Mouse (Mus musculus) adrenal gland, postnatal 36 days (tissue): ENCODE data around the gene Tuba4a. TPM values are rescaled to one million over a fixed set of nuclear protein-coding genes. Genes with fewer than 3 reads are reported as not detected.
"Not testable (repeated sequence)": the region's sequence is repeated elsewhere in the genome, so short reads cannot be mapped to it uniquely, and the experiment has no call there.

Source experiments
- DNase-seq, 2 experiments: peaks; one replicate each; pipeline ENCODE4 v3.0.0; 2021; ENCODE audit warnings: mixed read lengths in 1 of 2
- total RNA-seq, 2 experiments: library from RNA; stranded (reverse); gene quantifications; 2 replicates each; pipeline ENCODE4 v1.2.3; 2021

Tuba4a gene
- total RNA-seq, 2 experiments from 2014 or later = 26.0 to 70.0 TPM

GRCm38 (mm10) chr1:75236117-75237050 is 16.7 kb upstream of the Tuba4a start, which contains the start of gene Dnajb2:
TSS of gene Dnajb2 (plus strand) at chr1:75236406.
- DNase-seq = peak; percentile 93 to 94

GRCm38 (mm10) chr1:75234606-75235005 is 14.9 kb upstream of the Tuba4a start:
- peak; percentile 77 to 80 for DNase-seq

DNA sequence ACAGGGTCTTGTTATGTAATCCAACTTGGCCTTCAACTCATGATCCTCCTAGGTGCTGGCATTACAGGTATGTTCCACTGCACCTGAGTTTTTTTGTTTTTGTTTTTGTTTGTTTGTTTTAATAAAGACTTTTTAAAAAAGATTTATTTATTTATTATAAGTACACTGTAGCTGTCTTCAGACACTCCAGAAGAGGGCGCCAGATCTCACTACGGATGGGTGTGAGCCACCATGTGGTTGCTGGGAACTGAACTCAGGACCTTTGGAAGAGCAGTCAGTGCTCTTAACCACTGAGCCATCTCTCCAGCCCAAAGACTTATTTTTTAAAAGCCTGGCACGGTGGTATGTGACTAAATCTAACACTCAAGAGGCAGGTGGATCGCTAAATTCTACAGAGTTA is 12.8 kb upstream of the Tuba4a start:
- not testable (repeated sequence) for DNase-seq

GRCm38 (mm10) chr1:75231664-75232152 is 12.0 kb upstream of the Tuba4a start, which contains the start of gene A630095N17Rik:
TSS of gene A630095N17Rik (minus strand) at chr1:75232102.
- DNase-seq = no peak

- DNase-seq = no peak
Measured at GRCm38 (mm10) chr1:75231224-75231623, 11.6 kb upstream of the Tuba4a start.

GRCm38 (mm10) chr1:75230335-75230994 is 10.8 kb upstream of the Tuba4a start:
- DNase-seq = peak; percentile 35 to 59

DNA sequence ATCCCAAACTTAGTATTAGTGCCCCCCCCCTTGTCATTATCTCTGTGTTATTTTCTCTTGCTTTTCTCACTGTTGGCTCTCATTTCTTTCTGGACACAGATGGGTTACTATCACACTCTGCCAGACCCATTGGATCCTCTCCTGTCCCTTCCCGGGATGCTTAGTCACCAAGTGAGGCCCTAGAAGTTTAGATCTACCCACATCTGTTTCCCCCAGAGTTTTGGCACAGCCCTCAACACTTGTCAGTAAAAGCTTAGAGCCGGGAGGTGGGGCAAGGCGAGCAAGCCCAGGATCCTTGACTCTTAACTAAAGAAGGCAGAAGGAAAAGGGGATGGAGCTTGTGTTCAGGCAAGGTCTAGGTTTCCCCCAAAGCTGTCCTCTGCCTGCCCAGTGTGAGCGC is 9.5 kb upstream of the Tuba4a start:
- no peak for DNase-seq

DNA sequence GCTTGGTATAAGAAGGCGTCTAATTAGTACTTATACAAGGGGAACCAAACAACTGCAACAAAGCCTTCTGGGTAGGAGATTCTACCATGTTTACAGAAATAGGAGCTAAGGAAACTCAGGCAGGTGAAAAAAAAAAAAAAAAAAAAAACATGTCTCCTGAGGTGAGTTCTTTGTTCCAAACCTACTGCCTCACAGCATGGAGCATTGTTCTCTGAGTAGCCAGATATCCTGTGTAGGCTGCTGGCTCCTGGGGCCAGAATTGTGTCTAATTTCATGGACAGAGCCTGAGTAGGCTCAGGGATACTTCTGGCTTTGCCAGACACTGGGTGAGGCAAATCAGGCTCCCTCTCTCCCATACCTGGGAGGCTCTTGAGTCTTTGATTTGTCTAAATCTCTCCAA is 8.0 kb upstream of the Tuba4a start:
- no peak for DNase-seq

- DNase-seq = no peak
Measured at GRCm38 (mm10) chr1:75226138-75226537, 6.5 kb upstream of the Tuba4a start.

DNA sequence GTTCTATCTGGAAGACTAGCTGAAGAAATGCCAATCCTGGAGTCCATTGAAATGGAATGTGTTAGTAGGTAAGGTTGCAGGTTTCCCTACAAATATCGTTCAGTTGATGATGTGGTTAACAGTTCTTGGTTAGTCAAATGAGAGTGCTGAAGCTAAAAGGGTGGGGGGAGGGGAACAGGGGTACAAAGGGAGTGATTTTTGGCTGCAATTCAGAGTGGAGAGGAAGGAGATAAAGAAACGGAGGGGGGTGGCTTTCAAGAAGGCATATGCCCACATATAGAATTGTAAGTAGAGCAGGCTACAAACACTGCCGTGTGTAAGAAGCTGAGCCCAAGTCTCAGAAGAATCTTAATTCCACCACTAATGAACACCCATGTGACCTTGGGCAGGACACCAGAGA is 5.8 kb upstream of the Tuba4a start:
- no peak for DNase-seq

DNA sequence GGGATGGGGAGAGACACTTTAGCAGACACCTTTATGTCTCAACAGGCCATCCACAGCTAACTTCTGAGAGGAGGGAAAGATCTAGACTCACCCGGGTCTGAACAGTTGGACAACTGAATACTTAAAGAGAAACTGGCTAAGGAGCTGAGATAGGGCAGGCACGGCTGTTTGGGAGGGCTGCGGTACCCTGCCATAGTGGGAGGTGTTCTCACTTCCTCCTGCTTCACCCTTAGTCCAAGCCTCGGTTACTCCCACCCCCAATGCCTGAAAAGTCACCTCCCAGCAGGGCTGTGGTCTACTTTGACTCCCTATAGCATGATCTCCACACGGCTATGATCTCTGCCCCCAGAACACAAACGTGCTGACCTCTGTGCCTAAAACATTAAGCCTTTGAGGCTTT is 3.9 kb upstream of the Tuba4a start:
- DNase-seq = no peak

GRCm38 (mm10) chr1:75222926-75223325 is 3.3 kb upstream of the Tuba4a start:
- no peak for DNase-seq

DNA sequence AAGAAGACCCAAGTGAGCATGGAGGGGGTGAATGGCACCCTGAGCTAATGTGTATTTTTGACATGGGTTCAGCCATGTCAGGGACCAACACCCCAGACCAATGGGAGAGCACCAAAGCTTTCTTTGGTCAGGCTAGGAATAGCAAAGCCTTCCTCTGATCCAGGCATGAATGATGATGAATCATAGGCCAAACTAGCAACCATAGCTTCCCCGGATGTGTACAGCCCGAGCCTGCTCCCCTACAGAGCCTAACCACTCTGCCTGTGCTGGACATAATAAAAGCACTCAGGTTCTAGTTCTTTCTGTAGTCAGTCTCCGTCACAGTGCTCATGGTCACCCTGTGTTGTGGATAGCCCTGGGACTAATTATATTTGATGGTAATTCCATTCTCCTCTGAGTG is 1.9 kb upstream of the Tuba4a start:
- no peak for DNase-seq

- peak; percentile 89 to 93 for DNase-seq
Measured at GRCm38 (mm10) chr1:75219078-75219477, 587 bp downstream of the Tuba4a start.

GRCm38 (mm10) chr1:75218227-75219001 is 1.3 kb downstream of the Tuba4a start:
- peak; percentile 42 to 70 for DNase-seq

DNA sequence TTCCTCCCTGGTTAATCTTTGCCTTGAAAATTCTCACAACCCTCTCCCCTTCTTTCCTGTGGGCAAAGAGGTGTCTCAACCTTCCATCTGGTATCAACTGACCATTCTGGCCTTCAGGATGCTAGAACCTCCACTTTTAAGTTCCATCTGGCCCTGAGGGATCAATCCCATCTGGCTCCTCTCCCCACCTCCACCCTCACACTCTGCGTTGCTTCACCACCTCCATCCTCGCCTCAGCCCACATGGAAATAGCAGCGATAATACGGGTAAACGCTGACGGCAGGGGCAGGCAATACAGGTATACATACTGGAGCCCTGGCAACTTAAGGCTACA is 1.8 kb downstream of the Tuba4a start:
- DNase-seq = no peak

- DNase-seq = no peak
Measured at GRCm38 (mm10) chr1:75216797-75217585, 2.7 kb downstream of the Tuba4a start.

- peak in 1 of 2 experiments; percentile 15 for DNase-seq
Measured at GRCm38 (mm10) chr1:75215785-75216184, 3.9 kb downstream of the Tuba4a start.

- peak in 1 of 2 experiments; percentile 58 for DNase-seq
Measured at GRCm38 (mm10) chr1:75214886-75215285, 4.8 kb downstream of the Tuba4a start.

GRCm38 (mm10) chr1:75214442-75214841 is 5.2 kb downstream of the Tuba4a start:
- no peak for DNase-seq

GRCm38 (mm10) chr1:75213096-75213495 is 6.6 kb downstream of the Tuba4a start:
- no peak for DNase-seq
